Mouse (Mus musculus): ENCODE results near the gene Wnt5b. TPM values are rescaled to one million over a fixed set of nuclear protein-coding genes. Genes with fewer than 3 reads are reported as not detected.
A peak's percentile ranks its signal among the peaks of the same experiment; 100 is the strongest.

The Wnt5b gene
- polyA plus RNA-seq, 1 experiment from 2014 or later: 6.6 TPM

DNA sequence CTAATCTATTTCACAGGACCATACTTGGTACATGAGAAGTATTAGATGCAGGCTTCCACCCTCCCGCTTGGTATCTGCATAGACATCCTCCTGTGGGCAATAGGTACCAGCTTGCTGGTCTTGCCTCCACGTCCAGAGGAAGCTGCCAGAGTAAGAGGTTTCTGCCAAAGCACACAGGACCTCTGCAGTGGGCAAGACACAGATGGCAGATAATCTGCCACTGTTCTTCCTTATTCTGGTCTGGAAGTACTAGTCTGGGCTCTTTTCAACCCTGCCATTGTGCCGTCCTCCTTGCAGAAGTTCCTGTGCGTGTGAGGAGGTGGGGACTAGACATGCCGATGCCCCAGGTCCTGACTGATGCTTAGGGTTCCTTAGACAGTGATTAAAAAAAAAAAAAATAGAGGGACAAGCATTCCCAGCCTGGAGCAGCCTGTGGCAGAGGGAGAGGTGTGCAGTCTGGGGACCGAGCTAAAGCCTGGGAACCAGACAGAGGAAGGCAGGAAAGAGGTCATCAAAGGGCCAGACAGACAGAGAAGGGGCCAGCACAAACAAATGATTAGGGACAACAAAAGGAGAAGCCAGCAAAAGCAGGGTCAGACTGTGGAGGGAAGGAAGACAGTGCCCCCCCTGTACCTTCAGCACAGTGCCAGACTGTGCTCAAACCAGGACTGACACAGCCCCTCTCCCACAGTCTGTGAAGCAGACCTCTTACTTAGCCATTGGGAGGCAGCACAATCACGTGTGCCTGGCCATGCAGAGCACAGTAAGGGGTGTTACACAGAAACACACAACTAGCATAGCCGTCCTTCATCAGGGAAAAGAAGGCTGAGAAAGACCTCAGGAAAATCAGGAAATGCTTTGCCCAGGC lies 106.0 kb downstream of the Wnt5b start:
- Histone ChIP-seq H3K4me3 (replicated peaks; ENCODE audit: low read length) (no peak overlapping the region), H3K9ac (no peak overlapping the region), H3K9me3 (ENCODE audit: control insufficient read depth, low read length) (no peaks in the 10 kb centered on the region), H3K27ac (no peak overlapping the region), H3K36me3 (replicated peaks; ENCODE audit: control insufficient read depth, insufficient read depth) (no peaks in the 10 kb centered on the region), H3K4me2 (replicated peaks) (no peak overlapping the region), H3K4me1 (replicated peaks; ENCODE audit: control insufficient read depth, insufficient read depth, low read length) (no peaks in the 10 kb centered on the region), H3K27me3 (ENCODE audit: control insufficient read depth, insufficient read depth, low read length) (no peaks in the 10 kb centered on the region)
- DNase-seq (ENCODE audit: low spot score): no peak
- 40% methylated on average over 8 of the region's 8 CpGs for WGBS
- peak; percentile 48; the same call in 1 of the 2 replicates for ATAC-seq (ENCODE audit: low FRiP score)

DNA sequence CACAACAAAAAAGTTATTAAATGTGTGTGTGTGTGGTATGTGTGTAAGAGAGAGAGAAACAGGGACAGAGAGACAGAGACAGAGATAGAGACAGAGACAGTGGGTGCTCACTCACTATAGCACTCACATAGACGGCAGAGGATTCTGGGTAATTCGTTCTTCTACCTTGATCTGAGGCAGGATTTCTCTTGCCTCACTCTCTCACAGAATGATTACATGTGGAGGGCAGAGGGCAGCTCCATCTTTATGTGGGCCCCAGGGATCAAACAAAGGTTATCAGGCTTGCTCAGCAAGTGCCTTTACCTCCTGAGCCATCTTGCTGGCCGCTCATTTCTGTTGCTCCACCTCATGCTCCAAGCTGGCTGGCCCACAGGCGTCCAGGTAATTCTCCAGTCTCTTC lies 109.8 kb downstream of the Wnt5b start:
- Histone ChIP-seq H3K36me3 (replicated peaks; ENCODE audit: control insufficient read depth, insufficient read depth) (no peaks in the 10 kb centered on the region), H3K9ac (no peak overlapping the region), H3K4me1 (replicated peaks; ENCODE audit: control insufficient read depth, insufficient read depth, low read length) (no peaks in the 10 kb centered on the region), H3K9me3 (ENCODE audit: control insufficient read depth, low read length) (no peaks in the 10 kb centered on the region), H3K4me2 (replicated peaks) (no peak overlapping the region), H3K27ac (no peak overlapping the region), H3K27me3 (ENCODE audit: control insufficient read depth, insufficient read depth, low read length) (no peaks in the 10 kb centered on the region), H3K4me3 (replicated peaks; ENCODE audit: low read length) (no peak overlapping the region)
- ATAC-seq (ENCODE audit: low FRiP score) (no peak), DNase-seq (ENCODE audit: low spot score) (no peak)
- 90% methylated on average over 4 of the region's 4 CpGs for WGBS

- ATAC-seq (ENCODE audit: low FRiP score) (no peak), DNase-seq (ENCODE audit: low spot score) (no peak)
- H3K36me3 ChIP-seq (replicated peaks; ENCODE audit: control insufficient read depth, insufficient read depth): no peaks in the 10 kb centered on the region
- no peaks in the 10 kb centered on the region for H3K4me1 ChIP-seq (replicated peaks; ENCODE audit: control insufficient read depth, insufficient read depth, low read length)
- H3K4me3 ChIP-seq (replicated peaks; ENCODE audit: low read length): no peak overlapping the region
- H3K27ac ChIP-seq: no peak overlapping the region
- H3K4me2 ChIP-seq (replicated peaks): no peak overlapping the region
- H3K9ac ChIP-seq: no peak overlapping the region
- H3K27me3 ChIP-seq (ENCODE audit: control insufficient read depth, insufficient read depth, low read length): no peaks in the 10 kb centered on the region
- H3K9me3 ChIP-seq (ENCODE audit: control insufficient read depth, low read length): no peaks in the 10 kb centered on the region
- WGBS: 83% methylated on average over 6 of the region's 6 CpGs
These were observed 112.3 kb downstream of the Wnt5b start for GRCm38 (mm10) chr6:119431751-119432324.

GRCm38 (mm10) chr6:119430508-119430907 lies 113.6 kb downstream of the Wnt5b start:
- peak; percentile 71 for DNase-seq (ENCODE audit: low spot score)
- WGBS: 44% methylated on average over 2 of the region's 2 CpGs
- H3K4me3 ChIP-seq (replicated peaks; ENCODE audit: low read length): no peak overlapping the region

DNA sequence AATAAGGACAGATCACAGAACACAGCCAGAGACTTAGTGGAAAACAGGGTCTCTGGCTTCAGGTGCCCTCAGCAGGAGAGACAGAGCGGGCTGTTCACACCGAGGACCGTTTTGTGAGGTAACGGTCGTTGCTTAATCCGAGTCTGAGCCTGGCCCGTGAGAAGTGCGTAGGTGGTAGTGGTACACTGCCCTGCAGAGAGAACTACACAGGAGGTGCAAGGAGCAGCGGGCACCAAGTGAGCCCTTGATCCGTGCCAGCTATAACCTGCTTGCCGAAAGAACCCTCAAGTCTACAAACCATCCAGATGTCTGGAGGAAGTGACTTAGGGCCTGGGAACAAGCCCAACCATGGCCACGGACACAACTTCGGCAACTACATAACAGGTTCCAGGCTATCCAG lies 114.8 kb downstream of the Wnt5b start:
- H3K36me3 ChIP-seq (replicated peaks; ENCODE audit: control insufficient read depth, insufficient read depth): no peaks in the 10 kb centered on the region
- no peak overlapping the region for H3K9ac ChIP-seq
- no peaks in the 10 kb centered on the region for H3K9me3 ChIP-seq (ENCODE audit: control insufficient read depth, low read length)
- no peak overlapping the region for H3K4me2 ChIP-seq (replicated peaks)
- 95% methylated on average over 13 of the region's 13 CpGs for WGBS
- no peaks in the 10 kb centered on the region for H3K4me1 ChIP-seq (replicated peaks; ENCODE audit: control insufficient read depth, insufficient read depth, low read length)
- H3K27ac ChIP-seq: no peak overlapping the region
- ATAC-seq (ENCODE audit: low FRiP score) (no peak), DNase-seq (ENCODE audit: low spot score) (no peak)
- H3K27me3 ChIP-seq (ENCODE audit: control insufficient read depth, insufficient read depth, low read length): no peaks in the 10 kb centered on the region
- no peak overlapping the region for H3K4me3 ChIP-seq (replicated peaks; ENCODE audit: low read length)

More at GRCm38 (mm10) chr6:119430508-119430907, 113.6 kb downstream of the Wnt5b start:
- Histone ChIP-seq H3K9ac (no peak overlapping the region), H3K27ac (no peak overlapping the region), H3K36me3 (replicated peaks; ENCODE audit: control insufficient read depth, insufficient read depth) (no peaks in the 10 kb centered on the region), H3K27me3 (ENCODE audit: control insufficient read depth, insufficient read depth, low read length) (no peaks in the 10 kb centered on the region), H3K4me2 (replicated peaks) (no peak overlapping the region), H3K4me1 (replicated peaks; ENCODE audit: control insufficient read depth, insufficient read depth, low read length) (no peaks in the 10 kb centered on the region), H3K9me3 (ENCODE audit: control insufficient read depth, low read length) (no peaks in the 10 kb centered on the region)
- no peak for ATAC-seq (ENCODE audit: low FRiP score)

GRCm38 (mm10) chr6:119428611-119429010 lies 115.5 kb downstream of the Wnt5b start:
- H3K9ac ChIP-seq: no peak overlapping the region
- no peaks in the 10 kb centered on the region for H3K36me3 ChIP-seq (replicated peaks; ENCODE audit: control insufficient read depth, insufficient read depth)
- no peaks in the 10 kb centered on the region for H3K4me1 ChIP-seq (replicated peaks; ENCODE audit: control insufficient read depth, insufficient read depth, low read length)
- H3K4me3 ChIP-seq (replicated peaks; ENCODE audit: low read length): no peak overlapping the region
- no peak overlapping the region for H3K27ac ChIP-seq
- DNase-seq (ENCODE audit: low spot score) (no peak), ATAC-seq (ENCODE audit: low FRiP score) (no peak)
- no peaks in the 10 kb centered on the region for H3K27me3 ChIP-seq (ENCODE audit: control insufficient read depth, insufficient read depth, low read length)
- no peaks in the 10 kb centered on the region for H3K9me3 ChIP-seq (ENCODE audit: control insufficient read depth, low read length)
- H3K4me2 ChIP-seq (replicated peaks): no peak overlapping the region
- WGBS: 87% methylated on average over 3 of the region's 3 CpGs

GRCm38 (mm10) chr6:119421001-119421400 lies 123.1 kb downstream of the Wnt5b start:
- no peaks in the 10 kb centered on the region for H3K36me3 ChIP-seq (replicated peaks; ENCODE audit: control insufficient read depth, insufficient read depth)
- DNase-seq (ENCODE audit: low spot score): no peak
- no peak overlapping the region for H3K27ac ChIP-seq
- no peak overlapping the region for H3K9ac ChIP-seq
- H3K9me3 ChIP-seq (ENCODE audit: control insufficient read depth, low read length): no peaks in the 10 kb centered on the region
- H3K4me2 ChIP-seq (replicated peaks): no peak overlapping the region
- ATAC-seq (ENCODE audit: low FRiP score): no peak
- H3K4me3 ChIP-seq (replicated peaks; ENCODE audit: low read length): no peak overlapping the region
- no peaks in the 10 kb centered on the region for H3K27me3 ChIP-seq (ENCODE audit: control insufficient read depth, insufficient read depth, low read length)
- 0 out of 2 replicates have a peak, but pooled peaks cover 5% of the 10 kb centered on the region for H3K4me1 ChIP-seq (replicated peaks; ENCODE audit: control insufficient read depth, insufficient read depth, low read length)
- 95% methylated on average over 4 of the region's 4 CpGs for WGBS

- Histone ChIP-seq H3K4me1 (replicated peaks; ENCODE audit: control insufficient read depth, insufficient read depth, low read length) (0 out of 2 replicates have a peak, but pooled peaks cover 5% of the 10 kb centered on the region), H3K27me3 (ENCODE audit: control insufficient read depth, insufficient read depth, low read length) (no peaks in the 10 kb centered on the region), H3K4me2 (replicated peaks) (no peak overlapping the region), H3K9ac (no peak overlapping the region), H3K27ac (no peak overlapping the region), H3K4me3 (replicated peaks; ENCODE audit: low read length) (no peak overlapping the region), H3K9me3 (ENCODE audit: control insufficient read depth, low read length) (no peaks in the 10 kb centered on the region), H3K36me3 (replicated peaks; ENCODE audit: control insufficient read depth, insufficient read depth) (no peaks in the 10 kb centered on the region)
- ATAC-seq (ENCODE audit: low FRiP score): no peak
- DNase-seq (ENCODE audit: low spot score): no peak
- 98% methylated on average over 5 of the region's 5 CpGs for WGBS
These were observed 123.8 kb downstream of the Wnt5b start for GRCm38 (mm10) chr6:119420357-119420756.

- Histone ChIP-seq H3K4me2 (replicated peaks) (no peak overlapping the region), H3K27ac (0 out of 2 replicates have a peak overlapping the region, but pooled peaks have one; percentile 14), H3K9ac (no peak overlapping the region), H3K36me3 (replicated peaks; ENCODE audit: control insufficient read depth, insufficient read depth) (no peaks in the 10 kb centered on the region), H3K4me3 (replicated peaks; ENCODE audit: low read length) (no peak overlapping the region), H3K4me1 (replicated peaks; ENCODE audit: control insufficient read depth, insufficient read depth, low read length) (0 out of 2 replicates have a peak, but pooled peaks cover 5% of the 10 kb centered on the region), H3K27me3 (ENCODE audit: control insufficient read depth, insufficient read depth, low read length) (no peaks in the 10 kb centered on the region), H3K9me3 (ENCODE audit: control insufficient read depth, low read length) (no peaks in the 10 kb centered on the region)
- DNase-seq (ENCODE audit: low spot score): no peak
- WGBS: 27% methylated on average over 7 of the region's 7 CpGs
- no peak for ATAC-seq (ENCODE audit: low FRiP score)
These were observed 124.7 kb downstream of the Wnt5b start for GRCm38 (mm10) chr6:119419412-119419811.

Measured in hindbrain, embryonic 14.5 days (tissue).